Comparison of ENCODE assay signal across 19 mouse cellular contexts in genomic region chr15:95137018-95137810, GRCm38 (mm10).
DNase-seq lines count a peak whose midpoint lies in the region; ATAC-seq lines count a peak whose summit lies in the region.
"Had no signal": no experiment of that assay in that cellular context is flagged by ENCODE, and none has a peak within 500 bp of the region (broad histone marks: within the 10 kb centered on the region; RNA-seq: fewer than 3 reads in every experiment).

No protein-coding gene starts in this region.

- peak; percentile 39 for DNase-seq in forebrain, embryonic 14.5 days (ENCODE audit: low spot score)
- DNase-seq in layer of hippocampus, adult 9-11 months: peak; percentile 34
- no peak for DNase-seq in layer of hippocampus, postnatal 25 days (ENCODE audit: extremely low spot score in 1 of 2, low spot score in 1 of 2)
- DNase-seq in right cerebral cortex, adult 18-20 months: peak; percentile 5
- DNase-seq in right cerebral cortex, postnatal 14 days: no peak
- no peak for DNase-seq in gastrocnemius, adult 18-20 months (ENCODE audit: low spot score)
- DNase-seq: adrenal gland, postnatal 14 days; cerebellum, adult 9-10 months; kidney, adult 2 months; kidney, postnatal 14 days; lung, postnatal 4 days; thymus, postnatal 36 days had no signal

- ATAC-seq in forebrain, embryonic 14.5 days: peak; percentile 44; the same call in 1 of the 2 replicates
- ATAC-seq in forebrain, embryonic 15.5 days (replicated peaks): no peak
- no peak for ATAC-seq in intestine, embryonic 16.5 days
- ATAC-seq: CD4-positive, CD25-positive, alpha-beta regulatory T cell, adult 4 months; inflammation-experienced regulatory T-cells, adult 6 months had no signal

- H3K9me3 ChIP-seq in forebrain, embryonic 14.5 days (replicated peaks; ENCODE audit: control insufficient read depth, low read length): no peaks in the 10 kb centered on the region
- no peaks in the 10 kb centered on the region for H3K9me3 ChIP-seq in forebrain, embryonic 15.5 days
- no peaks in the 10 kb centered on the region for H3K9me3 ChIP-seq in intestine, embryonic 16.5 days (ENCODE audit: control insufficient read depth, low read length)
- H3K9me3 ChIP-seq: hindbrain, embryonic 13.5 days; neural tube, embryonic 13.5 days had no signal

- H3K4me2 ChIP-seq in forebrain, embryonic 14.5 days (ENCODE audit: low read length): no peak overlapping the region
- H3K4me2 ChIP-seq in forebrain, embryonic 15.5 days (replicated peaks): no peak overlapping the region
- H3K4me2 ChIP-seq in intestine, embryonic 16.5 days (ENCODE audit: low read depth, low read length): no peak overlapping the region
- H3K4me2 ChIP-seq: hindbrain, embryonic 13.5 days; neural tube, embryonic 13.5 days had no signal

- WGBS in forebrain, embryonic 14.5 days: 49% methylated on average over 10 of the region's 10 CpGs
- 39% methylated on average over 10 of the region's 10 CpGs for WGBS in forebrain, embryonic 15.5 days
- 81% methylated on average over 10 of the region's 10 CpGs for WGBS in intestine, embryonic 16.5 days

- H3K4me1 ChIP-seq in forebrain, embryonic 14.5 days (ENCODE audit: control insufficient read depth, insufficient read depth, low read length): no peaks in the 10 kb centered on the region
- H3K4me1 ChIP-seq in forebrain, embryonic 15.5 days: peaks cover 15% of the 10 kb centered on the region
- no peaks in the 10 kb centered on the region for H3K4me1 ChIP-seq in intestine, embryonic 16.5 days (ENCODE audit: control insufficient read depth, insufficient read depth, low read length)

- no peaks in the 10 kb centered on the region for H3K27me3 ChIP-seq in forebrain, embryonic 14.5 days (replicated peaks; ENCODE audit: control insufficient read depth, insufficient read depth, low read length)
- no peaks in the 10 kb centered on the region for H3K27me3 ChIP-seq in forebrain, embryonic 15.5 days
- H3K27me3 ChIP-seq in intestine, embryonic 16.5 days (replicated peaks; ENCODE audit: control insufficient read depth, insufficient read depth, low read length): no peaks in the 10 kb centered on the region
- H3K27me3 ChIP-seq: hindbrain, embryonic 13.5 days; neural tube, embryonic 13.5 days had no signal

- no peak overlapping the region for H3K27ac ChIP-seq in forebrain, embryonic 14.5 days (ENCODE audit: low read depth, low read length)
- H3K27ac ChIP-seq in forebrain, embryonic 15.5 days (replicated peaks): no peak overlapping the region
- no peak overlapping the region for H3K27ac ChIP-seq in intestine, embryonic 16.5 days (ENCODE audit: low read length)
- H3K27ac ChIP-seq: hindbrain, embryonic 13.5 days; neural tube, embryonic 13.5 days had no signal

- no peak overlapping the region for H3K9ac ChIP-seq in forebrain, embryonic 14.5 days (ENCODE audit: low read length)
- H3K9ac ChIP-seq in forebrain, embryonic 15.5 days (replicated peaks): no peak overlapping the region
- no peak overlapping the region for H3K9ac ChIP-seq in intestine, embryonic 16.5 days (ENCODE audit: low read depth, low read length)
- H3K9ac ChIP-seq: hindbrain, embryonic 13.5 days; neural tube, embryonic 13.5 days had no signal

- no peak overlapping the region for H3K4me3 ChIP-seq in forebrain, embryonic 14.5 days (ENCODE audit: low read depth, low read length)
- H3K4me3 ChIP-seq in forebrain, embryonic 15.5 days: no peak overlapping the region
- H3K4me3 ChIP-seq in intestine, embryonic 16.5 days (ENCODE audit: low read length): no peak overlapping the region
- H3K4me3 ChIP-seq: hindbrain, embryonic 13.5 days; myocyte; neural tube, embryonic 13.5 days had no signal

- H3K36me3 ChIP-seq in forebrain, embryonic 14.5 days (ENCODE audit: control insufficient read depth, insufficient read depth, low read length): no peaks in the 10 kb centered on the region
- H3K36me3 ChIP-seq in forebrain, embryonic 15.5 days: no peaks in the 10 kb centered on the region
- no peaks in the 10 kb centered on the region for H3K36me3 ChIP-seq in intestine, embryonic 16.5 days (ENCODE audit: control insufficient read depth, insufficient read depth, low read length)
- H3K36me3 ChIP-seq: hindbrain, embryonic 13.5 days; neural tube, embryonic 13.5 days had no signal

Comparison
In these comparisons a context has a peak if more than half of its experiments do, and no peak if none do; other contexts are left out.
1. DNase-seq: peak in forebrain, embryonic 14.5 days (single experiment), layer of hippocampus, adult 9-11 months (single experiment) and right cerebral cortex, adult 18-20 months (single experiment); none in layer of hippocampus, postnatal 25 days (0 of 2), right cerebral cortex, postnatal 14 days (single experiment) and gastrocnemius, adult 18-20 months (single experiment).